Mouse (Mus musculus) liver, adult 2 months (tissue): ENCODE measurements around the gene Slc9a9. TPM values are rescaled to one million over a fixed set of nuclear protein-coding genes. Genes with fewer than 3 reads are reported as not detected.

Experiments
- DNase-seq: peaks from one replicate; pipeline ENCODE4 v3.0.0-alpha.2; 2011; ENCODE audit warnings: low read depth, low spot score; ENCODE audit errors: extremely low read depth
- H3K27ac ChIP-seq: fragments of 200-500 bp; replicated peaks from 2 replicates; pipeline ENCODE4 v1.5.1; 2012; ENCODE audit warnings: low read depth, mild to moderate bottlenecking, control low read depth, inconsistent platforms, low read length; ENCODE audit not compliant: insufficient read depth
- H3K27me3 ChIP-seq: fragments of 200-500 bp; 2 replicates; pipeline ENCODE4 v1.6.1; 2012; ENCODE audit warnings: mild to moderate bottlenecking, moderate library complexity, low read length, inconsistent platforms; ENCODE audit not compliant: control insufficient read depth, insufficient read depth
- H3K36me3 ChIP-seq: fragments of 200-500 bp; 2 replicates; pipeline ENCODE4 v1.6.1; 2012; ENCODE audit warnings: low read length, inconsistent platforms; ENCODE audit not compliant: control insufficient read depth, insufficient read depth
- H3K4me1 ChIP-seq: fragments of 200-500 bp; 2 replicates; pipeline ENCODE4 v1.6.1; 2011; ENCODE audit warnings: low read length; ENCODE audit not compliant: control insufficient read depth, insufficient read depth
- H3K4me3 ChIP-seq: fragments of 200-500 bp; 2 replicates; pipeline ENCODE4 v1.5.1; 2011; ENCODE audit warnings: low read depth, mild to moderate bottlenecking, control low read depth, low read length, moderate library complexity; ENCODE audit not compliant: insufficient read depth
- H3K79me2 ChIP-seq: fragments of 200-500 bp; 2 replicates; pipeline ENCODE4 v1.6.1; 2012; ENCODE audit warnings: inconsistent platforms, mild to moderate bottlenecking, low read length, moderate library complexity; ENCODE audit not compliant: control insufficient read depth, insufficient read depth
- H3K9ac ChIP-seq: fragments of 200-500 bp; 2 replicates; pipeline ENCODE4 v1.6.1; 2012; ENCODE audit warnings: low read depth, mild to moderate bottlenecking, control low read depth, inconsistent platforms, low read length
- CTCF ChIP-seq: fragments of 200-500 bp; IDR thresholded peaks from 2 replicates; pipeline ENCODE4 v1.5.1; 2011; ENCODE audit warnings: low read depth, low read length, control low read depth
- POLR2A ChIP-seq: fragments of 200-500 bp; IDR thresholded peaks from 2 replicates; pipeline ENCODE4 v1.6.1; 2011; ENCODE audit warnings: low read length, control low read depth; ENCODE audit not compliant: insufficient read depth; ENCODE audit errors: extremely low read depth
- WGBS: fragments of 180-500 bp; shearing (Covaris S2); methylation state at CpG from one replicate; pipeline ENCODE4 v1.1.7; 2018; 5-methylcytosine and 5-hydroxymethylcytosine counted together
- polyA plus RNA-seq: library from polyadenylated mRNA; depleted of rRNA; stranded (reverse); fragments of >200 nt; gene quantifications from 2 replicates; pipeline ENCODE4 v1.2.3, GENCODE M21; 2012
- total RNA-seq: library from RNA; depleted of rRNA; stranded (reverse); fragments of >200 nt; gene quantifications from 2 replicates; pipeline ENCODE4 v1.2.3, GENCODE M21; 2014

Slc9a9 gene
- total and polyA plus RNA-seq, 2 experiments = 1.7 to 6.0 TPM

- no peaks in the 10 kb centered on the region for H3K36me3 ChIP-seq
- H3K27me3 ChIP-seq = no peaks in the 10 kb centered on the region; the same call in 1 of the 2 replicates
- 56% methylated on average over 9 of the region's 9 CpGs for WGBS
- DNase-seq = peak; percentile 62
- TF ChIP-seq POLR2A (no peak), CTCF (no peak)
- no peak overlapping the region for H3K9ac ChIP-seq
- no peak overlapping the region for H3K4me3 ChIP-seq
- H3K79me2 ChIP-seq = no peaks in the 10 kb centered on the region
- peak overlapping the region; percentile 27; the same call in 1 of the 2 replicates for H3K27ac ChIP-seq
- H3K4me1 ChIP-seq = peaks cover 2% of the 10 kb centered on the region; the same call in 1 of the 2 replicates
Observed at GRCm38 (mm10) chr9:94704986-94705757, 35.5 kb downstream of the Slc9a9 start.

- H3K4me3 ChIP-seq = no peak overlapping the region
- no peaks in the 10 kb centered on the region for H3K36me3 ChIP-seq
- DNase-seq = peak; percentile 31
- H3K27me3 ChIP-seq = no peaks in the 10 kb centered on the region; the same call in 1 of the 2 replicates
- H3K79me2 ChIP-seq = no peaks in the 10 kb centered on the region
- no peak overlapping the region for H3K27ac ChIP-seq
- WGBS = 74% methylated on average over 2 of the region's 2 CpGs
- H3K9ac ChIP-seq = no peak overlapping the region
- TF ChIP-seq POLR2A (no peak), CTCF (no peak)
- peaks cover 2% of the 10 kb centered on the region; the same call in 1 of the 2 replicates for H3K4me1 ChIP-seq
Observed at GRCm38 (mm10) chr9:94705758-94706026, 36.0 kb downstream of the Slc9a9 start.

GRCm38 (mm10) chr9:94712084-94712483, 42.4 kb downstream of the Slc9a9 start:
- no peak for TF ChIP-seq POLR2A
- no peak for TF ChIP-seq CTCF
- no peak overlapping the region for H3K9ac ChIP-seq
- H3K4me3 ChIP-seq = no peak overlapping the region
- DNase-seq = no peak
- no peaks in the 10 kb centered on the region for H3K36me3 ChIP-seq
- no peaks in the 10 kb centered on the region for H3K4me1 ChIP-seq
- H3K27ac ChIP-seq = no peak overlapping the region
- 93% methylated on average over 5 of the region's 5 CpGs for WGBS
- H3K27me3 ChIP-seq = no peaks in the 10 kb centered on the region
- H3K79me2 ChIP-seq = no peaks in the 10 kb centered on the region

- Histone ChIP-seq H3K9ac (no peak overlapping the region), H3K4me3 (no peak overlapping the region), H3K36me3 (no peaks in the 10 kb centered on the region), H3K27ac (no peak overlapping the region), H3K27me3 (no peaks in the 10 kb centered on the region), H3K4me1 (no peaks in the 10 kb centered on the region), H3K79me2 (no peaks in the 10 kb centered on the region)
- DNase-seq = no peak
- no peak for TF ChIP-seq CTCF
- TF ChIP-seq POLR2A = no peak
- 70% methylated on average over 2 of the region's 2 CpGs for WGBS
Observed at GRCm38 (mm10) chr9:94716695-94717094, 47.0 kb downstream of the Slc9a9 start.

GRCm38 (mm10) chr9:94723631-94724030, 53.9 kb downstream of the Slc9a9 start:
- H3K4me3 ChIP-seq = no peak overlapping the region
- no peaks in the 10 kb centered on the region for H3K27me3 ChIP-seq
- TF ChIP-seq CTCF = no peak
- no peak for TF ChIP-seq POLR2A
- H3K36me3 ChIP-seq = no peaks in the 10 kb centered on the region
- 85% methylated on average over 2 of the region's 2 CpGs for WGBS
- H3K9ac ChIP-seq = no peak overlapping the region
- DNase-seq = no peak
- H3K79me2 ChIP-seq = no peaks in the 10 kb centered on the region
- no peaks in the 10 kb centered on the region for H3K4me1 ChIP-seq
- no peak overlapping the region for H3K27ac ChIP-seq

- Histone ChIP-seq H3K4me3 (no peak overlapping the region), H3K9ac (no peak overlapping the region), H3K36me3 (no peaks in the 10 kb centered on the region), H3K27ac (no peak overlapping the region), H3K4me1 (no peaks in the 10 kb centered on the region), H3K79me2 (no peaks in the 10 kb centered on the region), H3K27me3 (no peaks in the 10 kb centered on the region)
- TF ChIP-seq POLR2A (no peak), CTCF (no peak)
- WGBS = 94% methylated on average over 5 of the region's 5 CpGs
- DNase-seq = no peak
Observed at GRCm38 (mm10) chr9:94725121-94725520, 55.4 kb downstream of the Slc9a9 start.
